Mouse (Mus musculus) neural tube, embryonic 14.5 days (tissue): ENCODE data around the gene Gm20532. TPM values are rescaled to one million over a fixed set of nuclear protein-coding genes. Genes with fewer than 3 reads are reported as not detected.
A peak's percentile ranks its signal among the peaks of the same experiment; 100 is the strongest.

Source experiments
- ATAC-seq: fragments of 200-750 bp; cut with Nextera tagmentation; 2 replicates; pipeline ENCODE4 v1.8.0; 2017; ENCODE audit warnings: low read depth, mild to moderate bottlenecking, moderate TSS enrichment, moderate library complexity
- H3K27ac ChIP-seq: fragments of 300-500 bp; sonication (generic); 2 replicates; pipeline ENCODE4 v1.5.1; 2014; ENCODE audit warnings: low read depth, mild to moderate bottlenecking, control low read depth, low read length, moderate library complexity, mixed read lengths
- H3K27me3 ChIP-seq: fragments of 300-500 bp; sonication (generic); 2 replicates; pipeline ENCODE4 v1.6.1; 2014; ENCODE audit warnings: low read length; ENCODE audit not compliant: control insufficient read depth, insufficient read depth
- H3K36me3 ChIP-seq: fragments of 300-500 bp; sonication (generic); 2 replicates; pipeline ENCODE4 v1.6.1; 2014; ENCODE audit warnings: low read length, mixed read lengths; ENCODE audit not compliant: control insufficient read depth, insufficient read depth
- H3K4me1 ChIP-seq: fragments of 300-500 bp; sonication (generic); 2 replicates; pipeline ENCODE4 v1.6.1; 2014; ENCODE audit warnings: low read length; ENCODE audit not compliant: control insufficient read depth, insufficient read depth
- H3K4me2 ChIP-seq: fragments of 300-500 bp; sonication (generic); 2 replicates; pipeline ENCODE4 v1.6.1; 2014; ENCODE audit warnings: mild to moderate bottlenecking, low read depth, low read length, control low read depth
- H3K4me3 ChIP-seq: fragments of 300-500 bp; sonication (generic); 2 replicates; pipeline ENCODE4 v1.5.1; 2014; ENCODE audit warnings: low read depth, low read length, control low read depth, mixed read lengths
- H3K9ac ChIP-seq: fragments of 300-500 bp; sonication (generic); replicated peaks from 2 replicates; pipeline ENCODE4 v1.6.1; 2014; ENCODE audit warnings: low read depth, mild to moderate bottlenecking, control low read depth, low read length, mixed read lengths
- H3K9me3 ChIP-seq: fragments of 300-500 bp; sonication (generic); 2 replicates; pipeline ENCODE4 v1.6.1; 2016; ENCODE audit warnings: low read length; ENCODE audit not compliant: control insufficient read depth
- WGBS: fragments of 180-500 bp; shearing (Covaris S2); extraction: QIAGEN DNeasy Blood & Tissue Kit; methylation state at CpG from one replicate; pipeline ENCODE4 v1.1.7; 2014; 5-methylcytosine and 5-hydroxymethylcytosine counted together
- polyA plus RNA-seq: library from polyadenylated mRNA; unstranded; fragments of >200 nt; fragmentation: Nextera tagmentation; extraction: Ambion mirVana; gene quantifications from 2 replicates; pipeline ENCODE4 v1.2.1, GENCODE M21; 2014

The Gm20532 gene
- polyA plus RNA-seq, 1 experiment from 2014 or later, result not detected

DNA sequence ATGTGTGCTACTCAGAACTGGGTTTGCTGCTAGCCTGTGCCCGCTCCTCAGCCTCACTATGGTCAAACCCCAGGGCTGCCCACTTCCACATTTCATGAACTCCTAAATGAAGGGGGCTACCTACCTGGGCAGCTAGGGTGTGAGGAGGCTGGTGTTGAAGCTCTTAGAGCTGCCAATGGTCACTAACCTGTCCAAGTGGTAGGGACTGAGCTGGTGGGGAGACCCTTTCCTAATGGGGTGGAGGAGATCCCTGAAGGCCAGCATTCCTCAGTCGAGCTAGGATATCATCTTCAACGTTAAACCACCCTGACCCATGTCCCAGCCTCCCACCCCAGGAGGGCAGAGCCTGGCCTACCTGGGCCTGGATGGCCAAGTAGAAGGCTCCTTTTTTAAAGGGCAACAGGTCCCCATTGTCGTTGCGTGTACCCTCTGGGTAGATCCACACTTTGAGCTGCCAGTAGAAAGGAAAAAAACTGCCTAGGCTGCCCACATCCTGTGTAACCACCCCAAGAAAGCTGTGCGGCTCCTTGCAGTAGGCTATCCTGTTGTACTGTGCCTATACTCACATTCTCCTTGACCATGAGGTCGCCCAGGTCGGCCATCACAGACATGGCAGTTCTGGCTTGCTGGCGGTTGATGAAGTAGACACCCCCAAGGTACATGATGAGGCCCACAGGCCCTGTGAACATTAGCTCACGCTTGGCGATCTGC lies 9.4 kb downstream of the Gm20532 start:
- H3K4me2 ChIP-seq, result no peak overlapping the region
- H3K36me3 ChIP-seq, result no peaks in the 10 kb centered on the region
- H3K9me3 ChIP-seq, result no peaks in the 10 kb centered on the region
- H3K4me3 ChIP-seq, result no peak overlapping the region
- no peak overlapping the region for H3K9ac ChIP-seq
- H3K27ac ChIP-seq, result no peak overlapping the region
- H3K27me3 ChIP-seq, result no peaks in the 10 kb centered on the region
- no peak for ATAC-seq
- WGBS, result 88% methylated on average over 11 of the region's 11 CpGs
- H3K4me1 ChIP-seq, result no peaks in the 10 kb centered on the region

- Histone ChIP-seq H3K4me1 (no peaks in the 10 kb centered on the region), H3K9ac (no peak overlapping the region), H3K4me3 (no peak overlapping the region), H3K27ac (no peak overlapping the region), H3K9me3 (no peaks in the 10 kb centered on the region), H3K27me3 (no peaks in the 10 kb centered on the region), H3K4me2 (no peak overlapping the region), H3K36me3 (no peaks in the 10 kb centered on the region)
- ATAC-seq, result no peak
- WGBS, result 93% methylated on average over 3 of the region's 3 CpGs
Observed at GRCm38 (mm10) chr2:26596898-26597297, 10.5 kb downstream of the Gm20532 start.

- Histone ChIP-seq H3K9me3 (no peaks in the 10 kb centered on the region), H3K9ac (no peak overlapping the region), H3K4me3 (no peak overlapping the region), H3K27me3 (peaks cover 2% of the 10 kb centered on the region), H3K36me3 (no peaks in the 10 kb centered on the region), H3K27ac (no peak overlapping the region), H3K4me2 (no peak overlapping the region), H3K4me1 (no peaks in the 10 kb centered on the region)
- no peak for ATAC-seq
- 97% methylated on average over 2 of the region's 2 CpGs for WGBS
Observed at GRCm38 (mm10) chr2:26597810-26598209, 11.4 kb downstream of the Gm20532 start.

GRCm38 (mm10) chr2:26598462-26598861 lies 12.0 kb downstream of the Gm20532 start:
- Histone ChIP-seq H3K36me3 (no peaks in the 10 kb centered on the region), H3K4me2 (no peak overlapping the region), H3K9ac (no peak overlapping the region), H3K4me3 (no peak overlapping the region), H3K4me1 (no peaks in the 10 kb centered on the region), H3K27ac (no peak overlapping the region), H3K9me3 (no peaks in the 10 kb centered on the region), H3K27me3 (peaks cover 8% of the 10 kb centered on the region)
- ATAC-seq, result no peak
- 91% methylated on average over 3 of the region's 3 CpGs for WGBS

- peaks cover 19% of the 10 kb centered on the region for H3K27me3 ChIP-seq
- no peaks in the 10 kb centered on the region for H3K9me3 ChIP-seq
- 90% methylated on average over 4 of the region's 4 CpGs for WGBS
- H3K4me1 ChIP-seq, result no peaks in the 10 kb centered on the region
- no peak overlapping the region for H3K4me3 ChIP-seq
- no peak overlapping the region for H3K9ac ChIP-seq
- no peak overlapping the region for H3K27ac ChIP-seq
- H3K36me3 ChIP-seq, result no peaks in the 10 kb centered on the region
- ATAC-seq, result no peak
- H3K4me2 ChIP-seq, result no peak overlapping the region
Observed at GRCm38 (mm10) chr2:26599965-26600364, 13.5 kb downstream of the Gm20532 start.

GRCm38 (mm10) chr2:26600664-26601063 lies 14.2 kb downstream of the Gm20532 start:
- no peaks in the 10 kb centered on the region for H3K4me1 ChIP-seq
- no peaks in the 10 kb centered on the region for H3K9me3 ChIP-seq
- H3K4me3 ChIP-seq, result no peak overlapping the region
- no peak overlapping the region for H3K4me2 ChIP-seq
- 98% methylated on average over 2 of the region's 2 CpGs for WGBS
- no peak overlapping the region for H3K27ac ChIP-seq
- H3K27me3 ChIP-seq, result peaks cover 19% of the 10 kb centered on the region
- no peak for ATAC-seq
- no peak overlapping the region for H3K9ac ChIP-seq
- no peaks in the 10 kb centered on the region for H3K36me3 ChIP-seq

- H3K27ac ChIP-seq, result no peak overlapping the region
- ATAC-seq, result no peak
- peaks cover 19% of the 10 kb centered on the region for H3K27me3 ChIP-seq
- no peak overlapping the region for H3K4me3 ChIP-seq
- H3K9me3 ChIP-seq, result no peaks in the 10 kb centered on the region
- H3K9ac ChIP-seq, result no peak overlapping the region
- H3K36me3 ChIP-seq, result no peaks in the 10 kb centered on the region
- H3K4me1 ChIP-seq, result no peaks in the 10 kb centered on the region
- no peak overlapping the region for H3K4me2 ChIP-seq
- WGBS, result 80% methylated on average over 1 of the region's 1 CpGs
Observed at GRCm38 (mm10) chr2:26601595-26601994, 15.2 kb downstream of the Gm20532 start.

DNA sequence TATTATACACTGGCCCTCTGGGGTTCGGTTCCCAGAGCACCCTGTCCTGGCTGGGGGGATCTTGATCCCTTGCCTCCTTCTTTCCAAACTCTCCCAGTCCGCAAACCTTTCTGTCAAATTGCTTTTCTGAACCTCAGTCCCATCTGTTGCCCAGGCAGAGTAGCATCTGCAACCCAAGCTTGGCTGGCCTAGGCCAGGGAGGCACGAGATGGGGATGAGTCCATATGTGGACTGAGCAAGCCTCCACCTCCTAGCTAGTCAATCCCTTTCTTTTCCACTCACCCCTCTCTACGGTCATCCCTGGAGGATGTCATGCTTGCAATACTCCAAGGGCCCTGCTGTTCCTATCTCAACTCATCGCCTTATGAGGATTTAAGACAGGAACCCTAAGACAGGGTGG lies 16.2 kb downstream of the Gm20532 start:
- whole genome bisulfite sequencing, result 84% methylated on average over 5 of the region's 5 CpGs
- Histone ChIP-seq H3K36me3 (no peaks in the 10 kb centered on the region), H3K27me3 (peaks cover 19% of the 10 kb centered on the region), H3K27ac (no peak overlapping the region), H3K4me1 (no peaks in the 10 kb centered on the region), H3K4me2 (no peak overlapping the region), H3K4me3 (no peak overlapping the region), H3K9ac (no peak overlapping the region), H3K9me3 (no peaks in the 10 kb centered on the region)
- no peak for ATAC-seq

GRCm38 (mm10) chr2:26603159-26603558 lies 16.7 kb downstream of the Gm20532 start:
- peaks cover 19% of the 10 kb centered on the region for H3K27me3 ChIP-seq
- H3K36me3 ChIP-seq, result no peaks in the 10 kb centered on the region
- H3K4me2 ChIP-seq, result peak overlapping the region; percentile 66
- H3K27ac ChIP-seq, result no peak overlapping the region
- no peaks in the 10 kb centered on the region for H3K9me3 ChIP-seq
- 20% methylated on average over 6 of the region's 6 CpGs for WGBS
- no peaks in the 10 kb centered on the region for H3K4me1 ChIP-seq
- H3K4me3 ChIP-seq, result peak overlapping the region; percentile 44
- no peak overlapping the region; the same call in 1 of the 2 replicates for H3K9ac ChIP-seq
- ATAC-seq, result 0 out of 2 replicates have a peak, but pooled peaks have one; percentile 2
